Mouse (Mus musculus) midbrain, embryonic 14.5 days (tissue): ENCODE data around the gene Adh5. TPM values are rescaled to one million over a fixed set of nuclear protein-coding genes. Genes with fewer than 3 reads are reported as not detected.

Source experiments
- ATAC-seq: fragments of 200-750 bp; cut with Nextera tagmentation; 2 replicates; pipeline ENCODE4 v1.8.0; 2017; ENCODE audit warnings: moderate number of reproducible peaks, moderate library complexity; ENCODE audit not compliant: low FRiP score, low TSS enrichment
- DNase-seq: peaks from one replicate; pipeline ENCODE4 v3.0.0-alpha.2; 2015
- H3K27ac ChIP-seq: fragments of 300-500 bp; sonication (generic); replicated peaks from 2 replicates; pipeline ENCODE4 v1.5.1; 2014; ENCODE audit warnings: mild to moderate bottlenecking, low read depth, low read length, moderate library complexity
- H3K27me3 ChIP-seq: fragments of 300-500 bp; sonication (generic); 2 replicates; pipeline ENCODE4 v1.6.1; 2014; ENCODE audit warnings: low read length, control low read depth, mixed read lengths; ENCODE audit not compliant: control insufficient read depth, insufficient read depth
- H3K36me3 ChIP-seq: fragments of 300-500 bp; sonication (generic); 2 replicates; pipeline ENCODE4 v1.6.1; 2014; ENCODE audit warnings: low read length, control low read depth; ENCODE audit not compliant: control insufficient read depth, insufficient read depth
- H3K4me1 ChIP-seq: fragments of 300-500 bp; sonication (generic); 2 replicates; pipeline ENCODE4 v1.6.1; 2014; ENCODE audit warnings: mild to moderate bottlenecking, antibody characterized with exemption, low read length, control low read depth; ENCODE audit not compliant: control insufficient read depth, insufficient read depth
- H3K4me2 ChIP-seq: fragments of 300-500 bp; sonication (generic); 2 replicates; pipeline ENCODE4 v1.6.1; 2014; ENCODE audit warnings: mild to moderate bottlenecking, low read length, moderate library complexity
- H3K4me3 ChIP-seq: fragments of 300-500 bp; sonication (generic); replicated peaks from 2 replicates; pipeline ENCODE4 v1.5.1; 2014; ENCODE audit warnings: low read depth, low read length
- H3K9ac ChIP-seq: fragments of 300-500 bp; sonication (generic); replicated peaks from 2 replicates; pipeline ENCODE4 v1.6.1; 2014; ENCODE audit warnings: mild to moderate bottlenecking, low read length, moderate library complexity
- H3K9me3 ChIP-seq: fragments of 300-500 bp; sonication (generic); 2 replicates; pipeline ENCODE4 v1.6.1; 2016; ENCODE audit warnings: low read length, control low read depth, mixed read lengths; ENCODE audit not compliant: control insufficient read depth
- WGBS: fragments of 180-500 bp; shearing (Covaris S2); extraction: QIAGEN DNeasy Blood & Tissue Kit; methylation state at CpG from one replicate; pipeline ENCODE4 v1.1.7; 2014; 5-methylcytosine and 5-hydroxymethylcytosine counted together
- polyA plus RNA-seq: library from polyadenylated mRNA; unstranded; fragments of >200 nt; fragmentation: Nextera tagmentation; extraction: Ambion mirVana; gene quantifications from 2 replicates; pipeline ENCODE4 v1.2.1, GENCODE M21; 2014

Gene Adh5
- polyA plus RNA-seq, 1 experiment from 2014 or later = 238 TPM

DNA sequence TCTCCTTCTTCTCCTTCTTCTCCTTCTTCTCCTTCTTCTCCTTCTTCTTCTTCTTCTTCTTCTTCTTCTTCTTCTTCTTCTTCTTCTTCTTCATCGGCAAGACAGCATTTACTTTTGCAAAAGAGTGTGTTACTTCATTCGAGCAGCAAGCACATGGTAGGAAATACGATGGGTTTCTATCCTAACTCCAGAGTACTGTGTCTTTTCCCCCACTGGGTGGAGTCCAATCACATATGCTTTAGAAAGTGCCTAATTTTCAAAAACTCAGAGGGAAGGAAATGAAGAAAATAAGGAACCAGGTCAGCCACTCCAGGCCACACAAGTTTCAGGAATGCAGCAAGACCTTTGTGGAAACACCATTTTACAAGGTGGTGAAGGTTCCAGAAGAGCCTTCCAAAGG is 50.8 kb downstream of the Adh5 start:
- DNase-seq = no peak

DNA sequence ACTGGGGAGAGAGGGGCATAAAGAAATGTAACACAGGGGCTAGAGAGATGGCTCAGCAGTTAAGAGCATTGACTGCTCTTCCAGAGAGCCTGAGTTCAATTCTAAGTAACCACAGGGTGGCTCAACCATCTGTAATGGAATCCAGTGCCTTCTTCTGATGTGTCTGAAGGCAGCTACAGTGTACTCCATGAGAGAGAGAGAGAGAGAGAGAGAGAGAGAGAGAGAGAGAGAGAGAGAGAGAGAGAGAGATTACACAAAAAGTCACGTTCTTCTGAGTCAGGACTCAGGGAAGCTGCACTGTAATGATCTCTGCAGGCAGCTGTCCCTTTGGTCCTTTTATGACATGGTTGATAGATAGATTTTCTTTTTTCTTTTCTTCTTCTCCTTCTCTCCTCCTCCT is 51.7 kb downstream of the Adh5 start:
- no peak overlapping the region for H3K4me3 ChIP-seq
- H3K4me2 ChIP-seq = no peak overlapping the region
- H3K27ac ChIP-seq = no peak overlapping the region
- ATAC-seq = no peak
- no peaks in the 10 kb centered on the region; the same call in 1 of the 2 replicates for H3K4me1 ChIP-seq
- no peak for DNase-seq
- WGBS = 43% methylated on average over 1 of the region's 1 CpGs
- no peaks in the 10 kb centered on the region for H3K9me3 ChIP-seq
- no peaks in the 10 kb centered on the region for H3K36me3 ChIP-seq
- H3K27me3 ChIP-seq = no peaks in the 10 kb centered on the region
- no peak overlapping the region for H3K9ac ChIP-seq

More for the DNA sequence above, 50.8 kb downstream of the Adh5 start:
- Histone ChIP-seq H3K9me3 (no peaks in the 10 kb centered on the region), H3K4me2 (no peak overlapping the region), H3K9ac (no peak overlapping the region), H3K4me1 (no peaks in the 10 kb centered on the region), H3K36me3 (no peaks in the 10 kb centered on the region), H3K27me3 (no peaks in the 10 kb centered on the region), H3K4me3 (no peak overlapping the region), H3K27ac (no peak overlapping the region)
- no peak for ATAC-seq
- WGBS = 89% methylated on average over 3 of the region's 3 CpGs

DNA sequence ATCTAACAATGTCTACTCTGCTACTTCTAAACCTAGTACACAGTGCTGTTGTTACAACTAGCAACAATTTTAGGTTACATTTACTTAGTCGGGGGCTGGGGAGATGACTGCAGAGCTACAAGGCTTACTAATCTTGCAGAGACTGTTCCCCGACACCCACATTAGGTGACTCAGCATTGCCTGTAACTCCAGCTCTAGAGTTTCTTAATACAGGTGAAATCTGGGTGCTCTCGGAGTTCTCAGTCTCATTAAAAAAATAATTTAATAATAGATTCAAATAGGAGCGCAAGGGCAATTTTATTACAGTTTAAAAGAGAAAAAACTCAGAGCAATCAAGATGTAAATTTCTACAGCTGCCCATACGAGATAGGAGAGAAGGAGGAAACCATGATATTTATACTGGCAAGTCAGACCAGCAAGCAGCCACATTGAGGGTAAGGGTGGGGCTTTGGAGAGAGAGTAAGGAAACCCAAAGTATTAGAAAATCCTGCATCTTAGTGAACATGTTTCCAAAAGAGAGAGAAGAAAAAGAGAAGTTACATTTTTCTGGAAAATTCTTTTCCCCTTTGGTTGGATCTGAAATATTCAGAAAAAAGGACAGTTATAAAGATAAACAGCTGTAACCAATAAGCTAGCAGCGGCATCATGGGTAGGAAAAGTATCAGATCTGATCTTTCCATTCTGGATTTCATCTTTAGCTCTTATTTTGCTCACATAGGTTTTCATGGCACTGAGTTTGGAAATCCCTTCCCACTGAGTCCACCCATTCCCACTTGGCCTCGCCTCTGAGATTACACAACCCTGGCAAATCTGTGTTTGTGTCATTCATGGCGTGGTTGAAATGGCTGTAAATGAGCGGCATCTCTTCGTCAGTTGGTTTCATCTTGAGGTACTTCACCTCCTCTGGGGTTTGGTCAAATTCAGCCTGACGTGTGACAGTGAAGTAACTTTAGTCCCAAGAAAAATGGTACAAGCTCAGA is 52.6 kb downstream of the Adh5 start:
- 90% methylated on average over 11 of the region's 11 CpGs for WGBS
- no peaks in the 10 kb centered on the region for H3K9me3 ChIP-seq

DNA sequence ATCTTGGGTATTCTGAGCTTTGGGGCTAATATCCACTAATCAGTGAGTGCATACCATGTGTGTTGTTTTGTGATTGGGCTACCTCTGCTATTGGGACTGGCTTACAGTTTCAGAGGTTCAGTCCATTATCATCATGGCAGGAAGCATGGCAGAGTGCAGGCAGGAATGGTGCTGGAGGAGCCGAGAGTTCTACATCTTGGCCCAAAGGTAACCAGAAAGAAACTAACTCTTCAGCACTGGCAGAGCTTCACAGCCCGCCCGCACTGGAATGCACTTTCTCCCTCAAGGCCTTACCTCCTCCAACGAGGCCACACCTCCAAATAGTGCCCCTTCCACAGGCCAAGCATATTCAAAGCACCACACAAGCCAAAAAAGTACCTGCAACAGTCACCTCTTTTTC is 55.8 kb downstream of the Adh5 start:
- Histone ChIP-seq H3K4me2 (no peak overlapping the region), H3K4me3 (no peak overlapping the region), H3K9me3 (no peaks in the 10 kb centered on the region), H3K4me1 (peaks cover 12% of the 10 kb centered on the region), H3K27me3 (no peaks in the 10 kb centered on the region), H3K27ac (no peak overlapping the region), H3K9ac (no peak overlapping the region), H3K36me3 (no peaks in the 10 kb centered on the region)
- 71% methylated on average over 4 of the region's 4 CpGs for WGBS
- no peak for DNase-seq
- no peak for ATAC-seq

More for the DNA sequence above, 52.6 kb downstream of the Adh5 start:
- DNase-seq (no peak), ATAC-seq (no peak)
- H3K4me3 ChIP-seq = no peak overlapping the region
- no peak overlapping the region for H3K4me2 ChIP-seq
- no peak overlapping the region for H3K27ac ChIP-seq
- H3K27me3 ChIP-seq = no peaks in the 10 kb centered on the region
- H3K9ac ChIP-seq = no peak overlapping the region
- no peaks in the 10 kb centered on the region for H3K36me3 ChIP-seq
- H3K4me1 ChIP-seq = peaks cover 8% of the 10 kb centered on the region

DNA sequence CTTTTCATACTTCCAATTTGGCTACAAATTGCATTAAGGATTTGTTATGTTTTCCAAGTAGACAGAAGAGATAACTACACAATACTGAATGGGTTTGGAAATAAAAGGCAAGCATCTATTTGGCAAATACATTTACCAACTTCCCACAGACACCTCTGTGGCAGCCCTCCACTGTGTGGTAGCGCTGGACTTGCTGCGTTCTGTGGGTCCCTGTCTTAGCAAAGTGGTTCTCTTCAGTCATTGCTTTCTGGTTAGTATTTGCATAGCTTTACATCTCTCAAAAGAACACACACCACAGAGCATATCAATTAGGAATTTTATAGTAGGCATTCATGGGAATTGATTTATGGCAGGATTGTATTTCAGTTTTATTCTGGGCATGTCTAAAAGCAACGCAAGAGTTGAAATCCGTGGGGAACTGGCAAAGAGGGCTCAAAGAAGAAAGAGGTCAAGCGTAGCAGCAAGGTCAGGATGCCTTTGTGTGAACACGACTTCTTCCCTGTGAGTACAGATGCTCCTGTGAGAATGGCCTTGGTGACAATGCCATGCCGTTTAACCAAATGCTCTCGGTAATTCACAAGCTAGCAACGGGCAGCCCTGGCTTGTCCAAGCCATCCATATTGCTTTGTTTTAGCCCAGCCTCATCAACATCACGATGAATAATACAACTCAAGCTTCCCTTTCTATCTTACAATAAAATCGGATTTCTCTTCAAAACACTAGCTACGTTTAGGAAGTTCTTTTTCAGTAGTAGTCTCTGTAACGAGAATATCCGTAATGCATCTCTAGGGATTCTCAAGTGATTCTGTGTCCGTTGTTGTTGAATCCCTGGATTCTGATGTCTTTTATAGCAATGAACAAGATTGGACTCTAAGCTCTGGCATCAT is 57.2 kb downstream of the Adh5 start:
- WGBS = 7% methylated on average over 15 of the region's 15 CpGs
- H3K36me3 ChIP-seq = no peaks in the 10 kb centered on the region
- H3K27ac ChIP-seq = no peak overlapping the region

DNA sequence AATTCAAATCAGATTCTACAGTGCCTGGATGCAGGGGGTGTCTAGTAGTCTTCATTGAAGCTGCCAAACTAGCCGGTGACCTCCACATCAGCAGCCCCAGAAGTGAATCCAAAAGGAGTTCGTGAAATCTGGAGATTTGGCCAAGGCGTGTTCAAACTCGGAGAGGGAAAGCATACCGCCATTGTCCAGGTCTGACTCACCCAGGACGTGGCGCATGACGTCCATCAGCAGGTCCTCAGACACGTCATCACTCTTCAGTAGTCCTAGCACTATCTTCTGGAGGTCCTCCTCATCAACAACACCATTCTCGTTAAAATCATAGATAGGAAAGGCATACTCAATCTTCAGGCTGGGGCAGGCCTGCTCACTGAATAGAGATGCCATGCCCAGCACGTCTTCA is 60.9 kb downstream of the Adh5 start:
- Histone ChIP-seq H3K36me3 (no peaks in the 10 kb centered on the region), H3K4me3 (no peak overlapping the region), H3K27me3 (no peaks in the 10 kb centered on the region), H3K9ac (no peak overlapping the region), H3K4me1 (peaks cover 12% of the 10 kb centered on the region), H3K27ac (no peak overlapping the region), H3K4me2 (no peak overlapping the region), H3K9me3 (no peaks in the 10 kb centered on the region)
- DNase-seq (no peak), ATAC-seq (no peak)
- 89% methylated on average over 11 of the region's 11 CpGs for WGBS

More for the DNA sequence above, 57.2 kb downstream of the Adh5 start:
- H3K27me3 ChIP-seq = no peaks in the 10 kb centered on the region
- no peaks in the 10 kb centered on the region for H3K9me3 ChIP-seq
- ATAC-seq (no peak), DNase-seq (peak; percentile 40)
- H3K4me1 ChIP-seq = peaks cover 12% of the 10 kb centered on the region
- no peak overlapping the region for H3K9ac ChIP-seq
- H3K4me3 ChIP-seq = no peak overlapping the region
- peak overlapping the region; percentile 36 for H3K4me2 ChIP-seq

Other genes with a start within 250 kb of the Adh5 start
- not detected in 2 replicates for gene 4930579F01Rik, start 249.3 kb upstream of the Adh5 start, polyA plus RNA-seq
- 1.1 and 1.4 TPM in 2 replicates for gene Adh7, start 225.3 kb upstream of the Adh5 start, polyA plus RNA-seq
- gene Adh1, start 182.1 kb upstream of the Adh5 start, polyA plus RNA-seq = 0.32 and 0.51 TPM in 2 replicates
- not detected in 2 replicates for gene Adh6a, start 129.8 kb upstream of the Adh5 start, polyA plus RNA-seq
- 0.12 TPM in 1 of 2 replicates, not detected in the other for gene Adh6b, start 101.3 kb upstream of the Adh5 start, polyA plus RNA-seq
- gene Adh4, start 27.6 kb upstream of the Adh5 start, polyA plus RNA-seq = not detected in 2 replicates
- gene Metap1, start 46.4 kb downstream of the Adh5 start, polyA plus RNA-seq = 48.2 and 60.3 TPM in 2 replicates
- gene Eif4e, start 83.1 kb downstream of the Adh5 start, polyA plus RNA-seq = 335 and 356 TPM in 2 replicates